Mouse (Mus musculus) heart, embryonic 14.5 days (tissue): ENCODE results near the gene Cenpl. TPM values are rescaled to one million over a fixed set of nuclear protein-coding genes. Genes with fewer than 3 reads are reported as not detected.
A peak's percentile ranks its signal among the peaks of the same experiment; 100 is the strongest.

ENCODE experiments used
- ATAC-seq: fragments of 200-750 bp; cut with Nextera tagmentation; 2 replicates; pipeline ENCODE4 v1.8.0; 2017; ENCODE audit warnings: low read depth, moderate TSS enrichment; ENCODE audit not compliant: insufficient number of reproducible peaks, insufficient read depth, low FRiP score
- H3K27ac ChIP-seq, 2 experiments: fragments of 200-500 bp in 1 of 2; fragments of 300-500 bp in 1 of 2; sonication (generic) in 1 of 2; replicated peaks in 1 of 2; 2 replicates each; pipeline ENCODE4 v1.5.1; 2012 to 2014; ENCODE audit warnings: low read depth in 2 of 2, low read length in 2 of 2, control low read depth in 1 of 2, mild to moderate bottlenecking in 1 of 2, mixed read lengths in 1 of 2; ENCODE audit not compliant: control insufficient read depth in 1 of 2, insufficient read depth in 1 of 2
- H3K27me3 ChIP-seq: fragments of 300-500 bp; sonication (generic); 2 replicates; pipeline ENCODE4 v1.6.1; 2014; ENCODE audit warnings: mild to moderate bottlenecking, low read length, control low read depth; ENCODE audit not compliant: control insufficient read depth, insufficient read depth
- H3K36me3 ChIP-seq: fragments of 300-500 bp; sonication (generic); 2 replicates; pipeline ENCODE4 v1.6.1; 2014; ENCODE audit warnings: mild to moderate bottlenecking, control low read depth, low read length, mixed read lengths; ENCODE audit not compliant: control insufficient read depth, insufficient read depth
- H3K4me1 ChIP-seq, 2 experiments: fragments of 200-500 bp in 1 of 2; fragments of 300-500 bp in 1 of 2; sonication (generic) in 1 of 2; 2 replicates each; pipeline ENCODE4 v1.6.1; 2012 to 2014; ENCODE audit warnings: low read length in 2 of 2, control low read depth in 1 of 2, mixed read lengths in 1 of 2; ENCODE audit not compliant: control insufficient read depth in 2 of 2, insufficient read depth in 2 of 2
- H3K4me2 ChIP-seq: fragments of 300-500 bp; sonication (generic); 2 replicates; pipeline ENCODE4 v1.6.1; 2014; ENCODE audit warnings: mild to moderate bottlenecking, low read length
- H3K4me3 ChIP-seq, 2 experiments: fragments of 200-500 bp in 1 of 2; fragments of 300-500 bp in 1 of 2; sonication (generic) in 1 of 2; 2 replicates each; pipeline ENCODE4 v1.5.1; 2012 to 2014; ENCODE audit warnings: low read length in 2 of 2, mild to moderate bottlenecking in 2 of 2, control low read depth in 1 of 2, low read depth in 1 of 2, moderate library complexity in 1 of 2; ENCODE audit not compliant: control insufficient read depth in 1 of 2, insufficient read depth in 1 of 2
- H3K9ac ChIP-seq: fragments of 300-500 bp; sonication (generic); 2 replicates; pipeline ENCODE4 v1.6.1; 2014; ENCODE audit warnings: mild to moderate bottlenecking, low read length
- H3K9me3 ChIP-seq: fragments of 300-500 bp; sonication (generic); 2 replicates; pipeline ENCODE4 v1.6.1; 2016; ENCODE audit warnings: low read length, control low read depth; ENCODE audit not compliant: control insufficient read depth
- WGBS: fragments of 180-500 bp; shearing (Covaris S2); extraction: QIAGEN DNeasy Blood & Tissue Kit; methylation state at CpG from one replicate; pipeline ENCODE4 v1.1.7; 2014; 5-methylcytosine and 5-hydroxymethylcytosine counted together
- polyA plus RNA-seq: library from polyadenylated mRNA; unstranded; fragments of >200 nt; fragmentation: Nextera tagmentation; extraction: Ambion mirVana; gene quantifications from 2 replicates; pipeline ENCODE4 v1.2.1, GENCODE M21; 2014

Gene Cenpl
- polyA plus RNA-seq, 1 experiment from 2014 or later: 19.0 TPM

GRCm38 (mm10) chr1:161038004-161038403 lies 32.5 kb upstream of the Cenpl start:
- H3K27ac ChIP-seq: no peak overlapping the region
- no peak for ATAC-seq
- H3K9me3 ChIP-seq: no peaks in the 10 kb centered on the region
- peak overlapping the region; percentile 87 for H3K4me2 ChIP-seq
- peaks cover 49% of the 10 kb centered on the region for H3K36me3 ChIP-seq
- peak overlapping the region in 1 of 2 experiments; percentile 68; a peak in 1 of 4 replicates for H3K4me3 ChIP-seq
- peaks cover 0 to 18% of the 10 kb centered on the region in 2 experiments; a peak in 3 of 4 replicates for H3K4me1 ChIP-seq
- H3K9ac ChIP-seq: peak overlapping the region; percentile 49; the same call in 1 of the 2 replicates
- H3K27me3 ChIP-seq: no peaks in the 10 kb centered on the region
- 52% methylated on average over 3 of the region's 3 CpGs for WGBS

- peaks cover 0 to 10% of the 10 kb centered on the region in 2 experiments; a peak in 2 of 4 replicates for H3K4me1 ChIP-seq
- H3K27ac ChIP-seq: peak overlapping the region; percentile 27 to 53; a peak in 2 of 4 replicates
- no peaks in the 10 kb centered on the region for H3K9me3 ChIP-seq
- H3K4me3 ChIP-seq: no peak overlapping the region
- H3K27me3 ChIP-seq: no peaks in the 10 kb centered on the region
- H3K9ac ChIP-seq: no peak overlapping the region
- H3K4me2 ChIP-seq: no peak overlapping the region
- 14% methylated on average over 3 of the region's 3 CpGs for WGBS
- no peak for ATAC-seq
- H3K36me3 ChIP-seq: peaks cover 58% of the 10 kb centered on the region
Observed at GRCm38 (mm10) chr1:161038968-161039721, 31.4 kb upstream of the Cenpl start.

GRCm38 (mm10) chr1:161039741-161040425 lies 30.6 kb upstream of the Cenpl start:
- H3K4me2 ChIP-seq: no peak overlapping the region
- no peak overlapping the region for H3K4me3 ChIP-seq
- H3K9ac ChIP-seq: no peak overlapping the region
- H3K27ac ChIP-seq: peak overlapping the region; percentile 25 to 53
- peaks cover 65% of the 10 kb centered on the region for H3K36me3 ChIP-seq
- no peaks in the 10 kb centered on the region for H3K9me3 ChIP-seq
- WGBS: 19% methylated on average over 3 of the region's 3 CpGs
- no peaks in the 10 kb centered on the region for H3K27me3 ChIP-seq
- peaks cover 0 to 10% of the 10 kb centered on the region in 2 experiments; a peak in 2 of 4 replicates for H3K4me1 ChIP-seq
- no peak for ATAC-seq

- Histone ChIP-seq H3K4me2 (no peak overlapping the region), H3K9me3 (no peaks in the 10 kb centered on the region), H3K4me1 (peaks cover 0 to 10% of the 10 kb centered on the region in 2 experiments; a peak in 2 of 4 replicates), H3K4me3 (no peak overlapping the region), H3K27me3 (no peaks in the 10 kb centered on the region), H3K36me3 (peaks cover 70% of the 10 kb centered on the region), H3K27ac (peak overlapping the region; percentile 25 to 53; a peak in 3 of 4 replicates), H3K9ac (no peak overlapping the region)
- WGBS: 57% methylated on average over 1 of the region's 1 CpGs
- ATAC-seq: no peak
Observed at GRCm38 (mm10) chr1:161040426-161040770, 30.1 kb upstream of the Cenpl start.

GRCm38 (mm10) chr1:161040855-161041254 lies 29.7 kb upstream of the Cenpl start:
- Histone ChIP-seq H3K4me2 (no peak overlapping the region), H3K4me1 (peaks cover 0 to 10% of the 10 kb centered on the region in 2 experiments; a peak in 2 of 4 replicates), H3K27ac (0 out of 4 replicates have a peak overlapping the region, but pooled peaks of 1 of the 2 experiments have one; percentile 2), H3K36me3 (peaks cover 72% of the 10 kb centered on the region), H3K9ac (no peak overlapping the region), H3K9me3 (no peaks in the 10 kb centered on the region), H3K27me3 (no peaks in the 10 kb centered on the region), H3K4me3 (no peak overlapping the region)
- no peak for ATAC-seq

- no peak for ATAC-seq
- H3K36me3 ChIP-seq: peaks cover 72% of the 10 kb centered on the region
- H3K27ac ChIP-seq: no peak overlapping the region
- no peaks in the 10 kb centered on the region for H3K9me3 ChIP-seq
- H3K27me3 ChIP-seq: no peaks in the 10 kb centered on the region
- H3K4me1 ChIP-seq: peaks cover 0 to 10% of the 10 kb centered on the region in 2 experiments; a peak in 2 of 4 replicates
- WGBS: 90% methylated on average over 7 of the region's 7 CpGs
- H3K9ac ChIP-seq: no peak overlapping the region
- no peak overlapping the region for H3K4me3 ChIP-seq
- H3K4me2 ChIP-seq: no peak overlapping the region
Observed at GRCm38 (mm10) chr1:161041261-161042020, 29.1 kb upstream of the Cenpl start.

- H3K9ac ChIP-seq: no peak overlapping the region
- no peak; the same call in 1 of the 2 replicates for ATAC-seq
- no peaks in the 10 kb centered on the region for H3K9me3 ChIP-seq
- WGBS: 65% methylated on average over 3 of the region's 3 CpGs
- peak overlapping the region; percentile 33 to 64; a peak in 2 of 4 replicates for H3K27ac ChIP-seq
- no peak overlapping the region for H3K4me2 ChIP-seq
- H3K27me3 ChIP-seq: no peaks in the 10 kb centered on the region
- no peaks in the 10 kb centered on the region for H3K4me1 ChIP-seq
- H3K4me3 ChIP-seq: no peak overlapping the region
- peaks cover 70% of the 10 kb centered on the region for H3K36me3 ChIP-seq
Observed at GRCm38 (mm10) chr1:161046972-161047371, 23.5 kb upstream of the Cenpl start.
